Mouse (Mus musculus) liver, embryonic 11.5 days (tissue): ENCODE data around the gene Eif1. TPM values are rescaled to one million over a fixed set of nuclear protein-coding genes. Genes with fewer than 3 reads are reported as not detected.
"Not testable (repeated sequence)": the region's sequence is repeated elsewhere in the genome, so short reads cannot be mapped to it uniquely, and the experiment has no call there.

Experiments used
- ATAC-seq: fragments of 200-750 bp; cut with Nextera tagmentation; replicated peaks from 2 replicates; pipeline ENCODE4 v1.8.0; 2017; ENCODE audit warnings: moderate number of reproducible peaks, mild to moderate bottlenecking, moderate TSS enrichment, moderate library complexity; ENCODE audit not compliant: low FRiP score
- DNase-seq: peaks from one replicate; pipeline ENCODE4 v3.0.0-alpha.2; 2017; ENCODE audit warnings: low spot score
- H3K27ac ChIP-seq: fragments of 300-500 bp; sonication (generic); 2 replicates; pipeline ENCODE4 v1.5.1; 2014; ENCODE audit warnings: mild to moderate bottlenecking, low read depth, low read length, control low read depth
- H3K27me3 ChIP-seq: fragments of 300-500 bp; sonication (generic); replicated peaks from 2 replicates; pipeline ENCODE4 v1.6.1; 2014; ENCODE audit warnings: low read length, mixed read lengths; ENCODE audit not compliant: control insufficient read depth, insufficient read depth
- H3K36me3 ChIP-seq: fragments of 300-500 bp; sonication (generic); 2 replicates; pipeline ENCODE4 v1.6.1; 2014; ENCODE audit warnings: mild to moderate bottlenecking, low read length, moderate library complexity, mixed read lengths; ENCODE audit not compliant: control insufficient read depth, insufficient read depth
- H3K4me1 ChIP-seq: fragments of 300-500 bp; sonication (generic); replicated peaks from 2 replicates; pipeline ENCODE4 v1.6.1; 2014; ENCODE audit warnings: low read length, mixed read lengths; ENCODE audit not compliant: control insufficient read depth, insufficient read depth
- H3K4me2 ChIP-seq: fragments of 300-500 bp; sonication (generic); 2 replicates; pipeline ENCODE4 v1.6.1; 2014; ENCODE audit warnings: mild to moderate bottlenecking, control low read depth, moderate library complexity
- H3K4me3 ChIP-seq: fragments of 300-500 bp; sonication (generic); 2 replicates; pipeline ENCODE4 v1.5.1; 2014; ENCODE audit warnings: low read depth, low read length, control low read depth
- H3K9ac ChIP-seq: fragments of 300-500 bp; sonication (generic); 2 replicates; pipeline ENCODE4 v1.6.1; 2014; ENCODE audit warnings: low read depth, low read length, control low read depth
- H3K9me3 ChIP-seq: fragments of 300-500 bp; sonication (generic); 2 replicates; pipeline ENCODE4 v1.6.1; 2016; ENCODE audit warnings: low read length, inconsistent platforms, mixed read lengths; ENCODE audit not compliant: control insufficient read depth
- WGBS: fragments of 180-500 bp; shearing (Covaris S2); extraction: QIAGEN DNeasy Blood & Tissue Kit; methylation state at CpG from one replicate; pipeline ENCODE4 v1.1.7; 2014; 5-methylcytosine and 5-hydroxymethylcytosine counted together
- polyA plus RNA-seq: library from polyadenylated mRNA; unstranded; fragments of >200 nt; fragmentation: Nextera tagmentation; extraction: Ambion mirVana; gene quantifications from 2 replicates; pipeline ENCODE4 v1.2.1, GENCODE M21; 2014

Gene Eif1
- polyA plus RNA-seq, 1 experiment from 2014 or later: 2,222 TPM

DNA sequence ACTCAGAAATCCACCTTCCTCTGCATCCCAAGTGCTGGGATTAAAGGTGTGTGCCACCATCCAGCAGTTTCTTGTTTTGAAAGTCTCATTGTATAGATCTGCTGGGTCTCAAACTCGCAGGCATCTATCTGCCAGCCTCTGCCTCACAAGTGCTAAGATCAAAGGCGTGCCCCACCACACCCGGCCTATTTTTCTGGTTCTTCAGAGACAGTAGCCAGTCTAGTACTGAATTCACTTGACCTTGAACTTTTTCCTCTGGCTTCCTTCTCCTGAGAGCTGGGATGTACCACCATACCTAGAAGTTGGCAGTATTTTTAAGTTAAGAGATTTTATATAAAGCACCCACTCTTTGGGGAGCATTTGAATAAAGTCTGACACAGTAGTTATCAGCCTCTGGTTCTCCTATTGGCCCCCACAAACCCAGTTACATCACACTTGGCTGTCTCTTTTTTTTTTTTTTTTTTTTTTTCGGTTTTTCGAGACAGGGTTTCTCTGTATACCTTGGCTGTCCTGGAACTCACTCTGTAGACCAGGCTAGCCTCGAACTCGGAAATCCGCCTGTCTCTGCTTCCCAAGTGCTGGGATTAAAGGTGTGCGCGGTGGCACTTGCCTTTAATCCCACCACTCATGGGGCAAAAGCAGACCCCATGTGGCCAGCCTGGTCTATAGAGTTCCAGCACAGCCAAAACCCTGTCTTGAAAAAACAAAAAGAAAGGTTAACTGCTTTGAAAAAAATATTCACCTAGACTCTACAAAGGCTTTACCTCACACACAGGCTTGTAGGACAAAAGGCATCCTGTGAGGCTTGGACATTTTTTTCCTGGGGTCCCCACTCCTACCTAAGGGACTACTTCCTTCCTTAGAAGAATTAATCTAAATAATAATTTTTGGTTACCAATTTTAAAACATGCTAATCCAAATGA lies 895 bp upstream of the Eif1 start:
- H3K27ac ChIP-seq: peak overlapping the region; percentile 83
- ATAC-seq: no peak
- 68% methylated on average over 10 of the region's 10 CpGs for WGBS

DNA sequence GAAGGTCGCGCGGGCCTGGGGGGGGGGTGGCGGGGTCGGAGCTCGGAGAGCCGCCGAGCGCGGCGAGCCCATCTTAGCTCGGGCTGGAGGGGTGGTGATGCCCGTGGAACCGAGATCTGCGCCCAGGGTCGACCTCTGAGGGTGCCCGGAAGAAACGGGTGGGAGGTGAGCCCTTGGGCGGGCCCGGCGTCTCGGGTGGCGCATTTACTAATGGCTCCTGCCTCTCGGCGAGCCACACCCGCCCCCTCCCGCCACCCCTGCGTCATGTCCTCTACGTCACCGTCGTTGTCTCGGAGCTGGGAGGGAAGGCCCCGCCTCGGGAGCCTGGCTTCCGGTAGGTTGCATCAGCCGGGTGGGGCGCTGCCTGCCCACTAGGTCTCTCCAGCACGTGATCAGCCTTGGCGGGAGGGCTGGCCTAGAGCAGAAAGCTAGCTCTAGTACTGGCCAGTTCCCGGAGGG lies 516 bp downstream of the Eif1 start:
- no peaks in the 10 kb centered on the region for H3K27me3 ChIP-seq
- H3K4me2 ChIP-seq: peak overlapping the region; percentile 89
- no peaks in the 10 kb centered on the region for H3K9me3 ChIP-seq
- ATAC-seq: peak; percentile 83
- peak overlapping the region; percentile 69 for H3K4me3 ChIP-seq
- peak overlapping the region; percentile 93 for H3K9ac ChIP-seq
- peak; percentile 97 for DNase-seq
- 1% methylated on average over 38 of the region's 40 CpGs for WGBS
- peaks cover 16% of the 10 kb centered on the region for H3K36me3 ChIP-seq
- peaks cover 8% of the 10 kb centered on the region; the same call in 1 of the 2 replicates for H3K4me1 ChIP-seq
- peak overlapping the region; percentile 94 for H3K27ac ChIP-seq

More for the DNA sequence above, 895 bp upstream of the Eif1 start:
- Histone ChIP-seq H3K4me2 (peak overlapping the region; percentile 70), H3K27me3 (no peaks in the 10 kb centered on the region), H3K9ac (peak overlapping the region; percentile 64), H3K9me3 (no peaks in the 10 kb centered on the region), H3K4me3 (peak overlapping the region; percentile 69), H3K36me3 (peaks cover 16% of the 10 kb centered on the region), H3K4me1 (peaks cover 8% of the 10 kb centered on the region; the same call in 1 of the 2 replicates)
- DNase-seq: no peak

DNA sequence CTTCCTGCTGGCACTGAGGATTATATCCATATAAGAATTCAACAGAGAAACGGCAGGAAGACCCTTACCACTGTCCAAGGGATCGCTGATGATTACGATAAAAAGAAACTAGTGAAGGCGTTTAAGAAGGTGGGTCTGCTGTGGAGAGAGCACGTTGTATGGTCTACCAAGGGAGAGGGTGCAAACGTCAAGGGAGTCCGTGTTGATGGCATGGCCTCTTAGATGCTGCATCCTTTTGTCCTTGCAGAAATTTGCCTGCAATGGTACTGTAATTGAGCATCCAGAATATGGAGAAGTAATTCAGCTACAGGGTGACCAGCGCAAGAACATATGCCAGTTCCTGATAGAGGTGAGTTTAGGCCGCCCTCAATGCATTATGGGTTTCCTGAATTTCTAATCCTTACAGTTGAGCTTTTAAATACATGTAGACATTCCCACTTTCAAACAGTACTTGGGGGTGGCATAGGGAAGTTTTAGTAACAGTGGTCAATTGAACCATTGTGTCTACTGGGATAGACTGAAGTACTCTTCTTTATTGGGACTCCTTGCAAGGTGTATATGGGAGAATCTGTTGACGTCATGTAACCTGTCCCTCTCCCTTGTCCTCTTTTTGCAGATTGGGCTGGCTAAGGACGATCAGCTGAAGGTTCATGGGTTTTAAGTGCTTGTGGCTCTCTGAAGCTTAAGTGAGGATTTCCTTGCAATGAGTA lies 1.2 kb downstream of the Eif1 start:
- Histone ChIP-seq H3K4me2 (peak overlapping the region; percentile 89), H3K9ac (peak overlapping the region; percentile 93), H3K27ac (peak overlapping the region; percentile 94), H3K4me3 (peak overlapping the region; percentile 69), H3K36me3 (peaks cover 16% of the 10 kb centered on the region)
- not testable (repeated sequence) for DNase-seq, H3K4me1 ChIP-seq, H3K9me3 ChIP-seq, ATAC-seq, H3K27me3 ChIP-seq
- WGBS: 12% methylated on average over 11 of the region's 11 CpGs

DNA sequence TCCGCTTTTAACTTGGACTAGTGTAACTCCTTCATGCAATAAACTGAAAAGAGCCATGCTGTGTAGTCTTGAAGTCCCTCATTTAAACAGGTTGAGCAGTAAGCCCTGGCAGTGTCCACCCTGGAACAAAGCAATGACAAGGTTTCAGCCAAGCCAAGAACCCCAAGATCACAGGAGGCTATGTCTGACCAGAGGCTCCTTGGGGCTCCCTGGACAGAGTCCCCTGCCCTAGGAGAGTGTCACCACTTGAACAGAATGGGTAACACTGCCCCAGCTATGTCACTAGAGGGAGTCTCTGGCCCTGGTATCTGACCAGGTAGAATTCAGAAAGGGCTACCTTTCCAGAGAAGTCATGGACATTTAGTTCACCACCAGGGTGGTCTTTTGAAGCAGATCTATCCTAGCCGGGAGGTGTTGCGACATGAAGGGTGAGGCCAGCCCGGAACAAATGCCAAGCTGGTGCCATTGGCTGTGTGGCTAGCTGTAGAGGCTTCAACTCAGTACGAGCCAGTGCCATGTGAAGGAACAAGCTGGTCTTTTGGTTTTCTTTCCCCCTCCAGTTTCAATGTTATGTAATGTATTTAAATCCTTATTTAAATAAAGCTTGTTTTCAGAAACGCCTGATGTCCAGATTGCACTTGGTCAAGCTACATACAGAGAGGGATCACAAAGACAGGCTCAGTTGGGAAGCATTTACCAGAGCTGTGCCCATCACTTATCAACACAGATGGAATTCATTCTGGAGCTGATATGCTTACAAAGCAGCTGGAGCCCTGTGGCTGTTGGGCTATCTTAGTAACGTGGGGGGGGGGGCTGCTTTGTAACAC lies 2.0 kb downstream of the Eif1 start:
- WGBS: 74% methylated on average over 7 of the region's 7 CpGs
- H3K9ac ChIP-seq: 0 out of 2 replicates have a peak overlapping the region, but pooled peaks have one; percentile 20
- H3K4me2 ChIP-seq: peak overlapping the region; percentile 89
- not testable (repeated sequence) for ATAC-seq, H3K27me3 ChIP-seq, DNase-seq, H3K9me3 ChIP-seq, H3K4me1 ChIP-seq
- peaks cover 16% of the 10 kb centered on the region for H3K36me3 ChIP-seq
- peak overlapping the region; percentile 17; the same call in 1 of the 2 replicates for H3K4me3 ChIP-seq
- peak overlapping the region; percentile 45; the same call in 1 of the 2 replicates for H3K27ac ChIP-seq

DNA sequence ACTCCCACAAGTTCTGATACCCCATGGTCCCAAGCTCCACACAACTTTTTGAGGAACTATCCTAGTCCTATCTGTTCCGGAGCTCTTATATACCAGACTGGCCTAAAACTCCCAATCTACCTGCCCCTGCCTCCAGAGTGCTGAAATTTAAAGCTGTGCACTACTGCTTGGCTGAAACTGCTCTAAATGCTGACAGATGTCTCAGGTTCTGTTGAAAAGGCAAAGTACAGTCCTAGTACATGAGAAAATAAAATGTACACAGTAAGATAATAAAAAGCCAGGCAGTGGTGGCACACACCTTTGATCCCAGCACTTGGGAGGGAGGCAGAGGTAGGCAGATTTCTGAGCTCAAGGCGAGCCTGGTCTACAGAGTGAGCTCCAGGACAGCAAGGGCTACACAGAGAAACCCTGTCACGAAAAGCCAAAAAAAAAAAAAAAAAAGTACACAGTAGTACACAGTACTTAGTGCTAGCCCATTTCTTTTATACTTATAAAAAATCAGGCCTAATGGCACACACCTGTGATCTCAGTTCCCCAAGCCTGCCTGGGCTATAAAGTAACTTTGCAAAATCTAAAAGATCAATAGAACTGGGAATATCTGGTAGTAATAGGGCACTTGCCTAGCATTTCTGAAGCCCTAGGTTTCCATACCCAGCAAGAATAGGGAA lies 3.0 kb downstream of the Eif1 start:
- H3K27ac ChIP-seq: no peak overlapping the region
- no peak for ATAC-seq

DNA sequence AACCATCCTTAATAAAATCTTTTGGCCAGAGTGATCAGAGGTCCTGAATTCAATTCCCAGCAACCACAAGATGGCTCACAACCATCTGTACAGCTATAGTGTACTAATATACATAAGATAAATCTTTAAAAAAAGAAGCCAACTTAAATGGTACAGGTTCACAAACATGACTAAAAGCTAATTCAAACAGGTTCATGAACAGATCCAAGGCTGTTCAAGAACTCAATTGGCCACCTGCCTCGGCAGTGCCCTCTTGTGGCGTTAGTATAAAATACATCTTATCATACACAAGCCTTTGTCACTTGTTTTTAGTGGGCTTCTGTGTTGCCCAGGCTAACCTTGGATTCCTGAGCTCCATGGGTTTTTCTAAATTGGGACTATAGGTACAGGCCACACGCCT lies 3.9 kb downstream of the Eif1 start:
- Histone ChIP-seq H3K9ac (no peak overlapping the region), H3K4me2 (no peak overlapping the region), H3K27me3 (no peaks in the 10 kb centered on the region), H3K4me3 (no peak overlapping the region), H3K4me1 (no peaks in the 10 kb centered on the region), H3K36me3 (peaks cover 16% of the 10 kb centered on the region), H3K9me3 (no peaks in the 10 kb centered on the region), H3K27ac (no peak overlapping the region)
- ATAC-seq: no peak
- DNase-seq: no peak
- WGBS: 15% methylated on average over 3 of the region's 3 CpGs

More for the DNA sequence above, 3.0 kb downstream of the Eif1 start:
- no peaks in the 10 kb centered on the region for H3K27me3 ChIP-seq
- no peak overlapping the region for H3K4me3 ChIP-seq
- H3K4me1 ChIP-seq: peaks cover 6% of the 10 kb centered on the region; the same call in 1 of the 2 replicates
- WGBS: 63% methylated on average over 3 of the region's 3 CpGs
- no peak overlapping the region for H3K4me2 ChIP-seq
- no peak for DNase-seq
- H3K9ac ChIP-seq: no peak overlapping the region
- H3K36me3 ChIP-seq: peaks cover 16% of the 10 kb centered on the region
- H3K9me3 ChIP-seq: no peaks in the 10 kb centered on the region

DNA sequence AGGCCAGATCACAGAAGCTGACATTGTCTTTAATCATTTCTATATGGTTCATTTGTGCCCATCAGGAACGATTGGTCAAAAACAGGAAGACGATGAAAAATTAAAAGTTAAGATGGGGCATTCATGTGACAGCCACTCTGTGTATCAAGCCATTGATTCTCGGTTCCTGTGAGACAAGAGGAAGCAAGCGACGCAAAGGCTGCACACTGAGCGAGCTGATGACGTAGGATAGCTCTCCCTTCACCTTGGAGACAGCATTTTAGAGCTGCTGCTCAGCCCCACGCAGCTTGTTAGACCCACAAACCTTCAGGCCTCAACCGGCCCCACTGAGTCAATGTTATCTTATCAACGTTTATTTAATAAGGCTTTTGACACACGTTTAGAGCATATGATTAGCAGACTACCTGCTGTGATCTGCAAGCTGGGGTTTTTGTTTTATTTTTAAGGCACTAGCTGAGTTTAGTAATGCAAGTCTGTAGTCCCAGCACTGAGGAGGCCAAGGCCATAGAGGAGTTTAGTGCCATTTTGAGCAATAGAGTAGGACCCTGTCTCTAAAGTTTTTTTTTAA lies 5.5 kb downstream of the Eif1 start:
- no peaks in the 10 kb centered on the region for H3K9me3 ChIP-seq
- no peaks in the 10 kb centered on the region for H3K27me3 ChIP-seq
- H3K4me1 ChIP-seq: no peaks in the 10 kb centered on the region
- 74% methylated on average over 11 of the region's 11 CpGs for WGBS
- no peak overlapping the region for H3K4me2 ChIP-seq
- H3K4me3 ChIP-seq: no peak overlapping the region
- peaks cover 16% of the 10 kb centered on the region for H3K36me3 ChIP-seq
- no peak overlapping the region for H3K9ac ChIP-seq
- ATAC-seq: no peak
- H3K27ac ChIP-seq: no peak overlapping the region
- no peak for DNase-seq
